Mouse (Mus musculus): Measurements from ENCODE around the gene Vapa.
"Not testable (repeated sequence)": the region's sequence is repeated elsewhere in the genome, so short reads cannot be mapped to it uniquely, and the experiment has no call there.

Gene Vapa

DNA sequence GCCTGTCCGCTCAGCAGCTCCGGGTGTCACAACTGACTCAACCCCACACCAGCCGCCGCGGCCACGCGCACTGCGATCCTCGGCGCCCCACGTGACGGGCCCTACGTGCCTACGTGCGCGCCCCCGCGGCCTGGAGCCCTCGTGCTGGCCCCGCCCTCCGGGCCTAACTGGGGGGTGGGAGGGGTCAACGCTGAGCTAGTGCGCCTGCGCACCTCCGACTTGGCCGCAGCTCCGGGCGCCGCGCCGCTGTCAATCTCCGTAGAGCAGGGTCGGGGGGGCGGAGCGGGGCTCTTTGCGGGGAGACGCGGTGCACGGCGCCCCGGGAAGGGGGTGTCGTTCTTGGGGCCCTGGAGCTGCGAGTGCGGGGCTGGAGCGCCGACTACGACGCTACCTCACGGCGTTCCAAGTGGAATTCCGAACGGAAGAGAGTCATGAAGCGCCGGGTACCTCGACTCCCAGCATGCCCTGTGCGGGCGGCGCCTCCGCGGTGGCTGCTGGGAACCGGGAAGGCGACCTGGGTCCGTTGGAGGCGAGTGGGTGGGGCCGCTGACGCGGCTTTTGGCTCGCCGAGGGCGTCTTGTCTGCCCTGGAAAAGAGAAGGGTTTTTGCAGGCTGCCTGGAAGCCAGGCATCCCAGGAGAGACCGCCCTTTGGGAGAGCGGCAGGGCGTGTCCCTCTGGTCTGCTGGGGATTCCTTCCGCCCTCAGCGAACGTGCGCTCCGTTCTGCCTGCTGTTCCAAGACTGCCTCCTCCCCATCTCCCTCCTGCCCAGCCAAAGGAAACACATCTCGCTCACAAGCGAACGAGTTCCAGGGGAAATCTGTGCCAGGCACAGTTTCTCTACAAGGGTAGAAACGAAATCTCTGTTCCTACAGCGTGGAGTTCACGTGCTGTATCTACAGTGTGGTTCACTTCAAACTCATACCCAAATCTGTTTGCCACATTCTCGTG, at the start of gene Vapa:
Vapa (minus strand) TSS at position 93 of the 950 bp plus-strand sequence.
- in situ Hi-C loops (cut with MboI, MseI) = loop anchor here (10.0 to 25.0 kb wide), 3 partner anchors 461 to 1009 kb away; partner anchors contain the start of genes Ankrd12 (in 1 of the 2), Ddx11 (in 1 of the 2), Man2a1 (in 1 of the 2) and Ndufv2 (in 1 of the 2)

DNA sequence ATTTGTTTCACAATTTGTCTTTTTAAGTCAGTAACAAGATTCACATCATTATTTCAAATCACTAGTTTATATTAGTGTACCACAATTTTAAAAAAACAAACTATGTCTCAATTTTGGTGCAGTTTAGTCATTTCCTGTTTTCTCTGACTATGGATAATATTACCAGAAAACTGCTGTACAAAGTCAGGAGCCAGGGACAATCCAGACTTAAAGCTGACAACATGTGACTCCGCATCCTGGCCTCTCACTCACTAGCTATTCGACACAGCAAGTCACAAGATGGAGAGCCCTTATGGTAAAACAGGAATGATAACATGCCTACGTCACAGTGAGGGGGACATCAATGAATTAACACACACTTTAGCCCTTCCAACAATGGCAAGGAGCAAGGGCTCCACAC, 49.3 kb upstream of the Vapa start:
- in situ Hi-C loops (cut with MboI, MseI) = no loop called here

DNA sequence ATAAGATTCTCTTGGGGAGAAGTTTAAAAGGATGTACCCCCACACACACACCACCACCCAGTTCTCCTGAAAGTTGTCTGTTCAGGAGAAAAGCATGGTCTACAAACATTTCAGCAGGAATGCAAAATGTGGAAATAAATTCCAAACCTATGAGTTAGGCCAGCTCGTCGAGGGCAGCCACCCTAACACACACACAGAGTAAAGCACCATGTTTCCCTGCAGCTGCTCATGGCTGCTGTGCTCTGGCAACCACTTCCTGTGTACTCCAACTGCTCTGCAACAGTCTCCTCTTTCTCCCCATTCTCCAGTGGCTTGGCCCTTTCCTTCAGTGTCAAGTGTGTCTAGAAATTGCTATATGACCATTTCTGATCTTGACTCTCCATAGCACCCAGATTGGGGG, 45.1 kb upstream of the Vapa start:
- in situ Hi-C loops (cut with MboI, MseI) = no loop called here

DNA sequence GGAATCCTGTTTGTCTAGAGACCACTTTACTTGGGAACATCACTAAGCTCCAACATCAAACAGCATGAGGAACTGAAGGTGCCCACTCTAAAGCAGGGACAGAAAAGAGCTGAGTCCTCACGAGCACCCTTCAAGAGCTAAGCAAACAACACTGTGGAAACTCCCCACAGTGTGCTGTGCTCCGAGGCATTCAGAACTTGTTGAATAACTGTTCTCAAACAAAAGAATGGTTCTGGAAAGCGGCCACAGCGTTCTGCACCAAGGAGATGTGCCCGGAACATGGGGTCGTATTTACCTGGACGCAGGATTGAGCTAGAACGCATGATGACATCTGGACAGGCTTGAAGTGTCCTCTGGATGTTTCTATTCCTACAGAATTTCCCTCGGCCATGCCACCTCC, 44.6 kb upstream of the Vapa start:
- in situ Hi-C loops (cut with MboI, MseI) = no loop called here

DNA sequence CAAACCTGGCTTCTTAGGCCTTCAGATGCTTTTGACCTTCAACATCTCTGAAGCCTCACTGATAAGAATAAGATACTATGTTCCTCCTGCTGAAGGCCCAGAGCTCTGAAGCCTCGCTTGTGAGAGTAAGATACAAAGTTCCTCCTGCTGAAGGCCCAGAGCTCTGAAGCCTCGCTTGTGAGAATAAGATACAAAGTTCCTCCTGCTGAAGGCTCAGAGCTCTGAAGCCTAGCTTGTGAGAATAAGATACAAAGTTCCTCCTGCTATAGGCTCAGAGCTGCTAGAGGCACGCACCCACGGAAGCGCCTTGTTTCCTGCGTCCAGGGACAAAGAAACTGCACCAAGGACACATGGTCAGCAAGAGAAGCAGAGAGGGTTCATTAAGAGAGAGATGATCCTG, 43.4 kb upstream of the Vapa start:
- in situ Hi-C loops (cut with MboI, MseI) = no loop called here

DNA sequence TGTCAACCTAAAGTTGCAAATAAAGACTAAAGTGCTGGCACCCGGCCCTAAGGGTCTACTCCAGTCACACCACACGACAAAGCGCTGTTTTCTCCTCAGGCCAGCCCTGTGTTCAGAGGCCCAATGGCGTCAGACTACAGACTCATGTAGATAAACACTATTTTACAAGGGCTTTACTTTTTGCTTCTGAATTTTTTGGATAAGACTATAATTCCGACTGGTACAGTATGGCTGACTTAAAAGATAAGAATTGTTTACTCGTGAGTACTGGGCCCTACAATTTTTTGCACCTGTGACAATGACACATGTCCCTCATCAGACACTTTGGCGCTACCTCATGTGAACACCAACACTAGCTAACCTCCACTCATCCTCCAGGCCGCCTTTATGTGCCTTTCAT, 42.7 kb upstream of the Vapa start:
- in situ Hi-C loops (cut with MboI, MseI) = no loop called here

DNA sequence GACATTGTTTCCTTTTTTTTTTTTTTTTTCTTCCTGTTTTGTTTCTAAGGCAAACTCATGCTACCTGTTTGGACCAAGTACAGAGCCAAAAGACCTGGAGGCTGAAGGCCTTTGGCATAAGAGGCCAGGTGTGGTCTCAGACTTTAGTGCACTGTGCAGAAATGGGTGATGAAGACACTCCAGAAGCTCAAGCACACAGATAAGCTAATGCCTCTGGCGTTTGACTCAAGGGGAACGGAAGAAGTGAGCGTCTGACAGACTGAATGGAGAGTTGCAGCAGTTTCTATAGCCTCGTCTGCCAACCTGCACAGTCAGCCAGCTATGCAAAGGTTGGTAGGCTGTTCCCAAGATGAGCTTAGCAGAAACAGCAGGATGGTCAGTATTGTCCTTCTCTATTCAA, 42.3 kb upstream of the Vapa start:
- in situ Hi-C loops (cut with MboI, MseI) = no loop called here

DNA sequence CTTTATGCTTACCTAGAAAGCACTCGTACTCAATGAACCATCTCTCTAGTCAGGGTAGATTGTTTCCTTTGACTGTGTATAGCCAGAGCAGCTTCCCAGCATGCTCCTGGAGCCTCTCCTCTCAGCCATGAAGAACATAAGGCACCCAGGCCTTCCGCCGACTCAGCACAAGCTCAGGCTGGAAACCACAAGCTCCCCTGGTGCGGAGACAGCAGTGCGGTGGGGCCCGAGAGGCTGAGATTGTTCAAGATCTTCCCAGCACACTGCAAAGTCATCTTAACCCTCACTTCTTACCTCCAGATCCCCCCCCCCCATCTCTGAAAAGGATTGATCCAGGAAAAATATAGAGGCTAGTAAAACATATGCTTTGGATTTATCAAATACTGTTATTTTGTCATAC, 37.2 kb upstream of the Vapa start:
- in situ Hi-C loops (cut with MboI, MseI) = no loop called here

DNA sequence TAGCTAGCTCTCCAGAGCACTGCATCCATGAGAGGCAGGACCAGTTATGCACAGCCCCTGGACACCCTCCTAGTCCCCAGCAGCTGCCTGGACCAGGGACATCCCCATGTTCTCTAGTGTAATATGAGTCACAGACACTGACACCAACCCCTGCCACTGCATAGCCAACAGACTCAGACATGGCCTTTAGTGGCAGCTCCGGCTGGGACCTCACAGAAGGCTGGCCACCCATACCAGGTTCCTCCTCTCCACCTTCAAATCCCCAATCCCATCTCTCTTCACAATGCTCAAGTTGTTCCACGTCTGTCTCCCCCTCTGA, 35.8 kb upstream of the Vapa start:
- in situ Hi-C loops (cut with MboI, MseI) = no loop called here

DNA sequence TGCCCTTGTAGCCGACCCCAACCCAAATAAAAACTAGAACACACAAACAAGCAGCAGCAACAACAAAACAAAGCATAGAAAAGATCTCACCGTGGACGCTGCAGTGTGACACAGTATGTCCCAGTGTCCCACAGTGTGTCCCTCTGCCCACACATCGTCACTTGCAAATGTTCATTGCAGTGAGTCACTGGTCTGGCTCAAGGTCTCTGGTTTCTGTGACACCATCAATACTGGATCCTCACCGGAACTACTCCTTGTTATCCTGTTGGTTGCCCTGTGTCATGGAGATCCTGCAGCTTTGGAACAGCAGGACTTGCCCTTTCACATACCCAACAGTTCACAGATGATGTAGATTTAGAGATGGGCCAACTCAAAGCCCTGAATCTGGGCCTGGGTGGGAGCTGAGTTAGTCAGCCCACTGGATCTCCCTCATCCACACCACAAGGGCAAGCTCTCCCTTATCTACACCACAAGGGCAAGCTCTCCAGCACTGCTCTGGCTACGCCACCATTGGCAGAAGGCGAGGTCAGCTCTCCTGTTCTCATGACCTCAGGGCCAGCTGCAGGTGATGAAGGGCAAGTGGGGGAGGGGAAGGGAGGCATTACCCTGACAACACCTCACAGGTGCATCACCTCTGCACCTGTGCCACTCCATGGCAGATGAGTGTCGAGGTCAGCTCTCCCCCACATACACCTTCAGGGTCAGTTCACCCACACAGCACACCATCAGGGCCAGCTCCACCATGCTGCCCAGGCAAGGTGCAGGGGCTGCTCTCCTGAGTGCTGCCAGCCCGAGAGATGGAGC, 35.2 kb upstream of the Vapa start:
- in situ Hi-C loops (cut with MboI, MseI) = no loop called here

DNA sequence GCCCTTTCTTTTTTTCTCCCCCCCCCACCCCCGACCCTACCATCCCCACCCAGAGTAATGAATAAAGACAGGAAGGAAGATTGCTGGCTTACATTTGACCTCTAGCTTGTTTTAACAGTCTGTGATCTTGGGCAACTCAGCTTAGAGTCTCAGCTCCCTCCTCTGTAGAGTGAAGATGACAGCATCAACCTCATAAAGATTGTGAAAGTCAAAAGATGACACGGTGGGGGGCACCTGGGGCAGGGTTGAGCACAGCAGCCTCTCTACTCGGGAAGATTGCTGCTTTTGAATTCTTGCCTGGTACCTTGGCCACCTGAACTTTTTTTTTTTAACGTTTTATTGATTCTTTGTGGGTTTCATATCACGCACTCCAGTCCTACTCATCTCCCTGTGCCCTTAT, 34.6 kb upstream of the Vapa start:
- in situ Hi-C loops (cut with MboI, MseI) = no loop called here

DNA sequence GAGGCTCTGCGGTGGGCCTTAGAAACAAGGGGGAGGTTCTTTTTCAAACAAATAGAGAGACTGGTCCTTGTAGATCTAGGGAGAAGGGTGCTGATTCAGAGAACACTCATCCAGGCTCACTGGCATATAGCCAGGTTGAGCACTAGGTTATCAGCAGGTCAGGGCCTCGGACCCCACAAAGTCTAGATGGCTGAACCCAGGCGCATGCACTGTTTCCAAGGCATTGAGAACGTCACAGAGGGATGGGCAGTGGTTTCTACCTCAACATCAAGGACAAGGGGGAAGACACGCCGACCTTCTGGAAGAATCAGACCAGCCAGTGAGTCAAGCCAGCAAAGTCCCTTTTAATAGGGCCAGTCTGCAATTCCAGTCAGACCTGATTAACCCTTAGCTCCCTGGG, 33.9 kb upstream of the Vapa start:
- in situ Hi-C loops (cut with MboI, MseI) = no loop called here

DNA sequence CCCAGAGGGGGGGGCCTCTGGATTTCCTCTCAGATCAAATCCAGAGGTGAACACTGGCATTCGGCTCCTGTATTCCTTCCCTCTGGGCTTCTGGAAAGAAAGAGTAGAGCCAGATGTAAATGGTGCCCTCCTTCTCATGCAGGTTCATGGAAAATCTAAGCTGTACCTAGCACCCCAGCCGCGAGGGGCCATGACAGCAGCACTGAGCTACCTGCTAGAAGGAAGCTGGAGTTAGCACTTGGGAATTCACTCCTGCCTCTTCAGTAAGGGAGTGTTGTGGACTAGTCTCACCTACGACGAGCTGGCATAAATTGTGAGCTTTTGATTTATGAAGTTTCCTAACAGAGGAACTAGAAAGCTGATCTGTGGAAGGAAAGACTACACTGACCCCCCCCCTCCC, 30.2 kb upstream of the Vapa start:
- in situ Hi-C loops (cut with MboI, MseI) = no loop called here

DNA sequence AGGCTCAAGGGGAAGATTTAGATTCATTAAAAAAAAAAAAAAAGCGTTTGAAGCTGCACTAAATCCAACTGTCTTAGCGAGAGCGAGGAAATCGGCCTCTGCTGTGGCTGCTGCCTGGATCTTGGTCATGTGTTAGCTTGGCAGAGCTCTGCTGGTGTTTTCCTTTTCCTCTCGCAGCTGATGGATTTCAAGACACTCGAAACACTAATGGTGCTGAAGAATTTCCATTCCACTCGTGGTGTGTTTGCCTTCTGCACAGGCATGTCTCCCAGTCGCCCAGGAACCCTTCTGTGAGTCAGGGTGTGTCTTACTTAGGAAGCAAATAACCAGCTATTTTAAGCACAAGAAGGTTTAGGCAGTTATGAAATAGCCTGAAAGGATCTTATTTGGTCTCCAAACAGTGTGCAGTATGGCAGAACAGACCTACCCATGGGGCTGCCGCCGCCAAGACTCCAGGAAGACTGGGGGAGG, 29.7 kb upstream of the Vapa start:
- in situ Hi-C loops (cut with MboI, MseI) = no loop called here

DNA sequence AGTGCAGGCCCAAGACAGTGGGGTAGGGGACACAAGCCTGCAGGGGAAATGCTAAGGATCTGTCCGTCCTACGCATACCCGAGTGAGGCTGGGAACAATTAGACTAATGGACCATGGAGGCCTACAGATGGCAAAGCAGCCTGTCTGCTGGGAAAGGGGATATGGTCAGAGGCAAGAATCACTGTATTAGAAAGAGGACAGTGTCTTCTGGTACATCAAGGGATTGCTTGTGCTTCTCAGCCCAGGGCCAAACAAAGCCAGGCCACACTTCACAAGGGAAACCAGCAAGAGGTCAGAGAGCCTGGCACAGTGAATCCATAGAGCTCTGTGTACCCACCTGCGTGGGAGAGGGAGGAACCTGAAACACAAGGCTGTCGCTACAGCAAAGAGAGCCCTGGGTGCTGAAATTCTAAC, 29.2 kb upstream of the Vapa start:
- in situ Hi-C loops (cut with MboI, MseI) = no loop called here

DNA sequence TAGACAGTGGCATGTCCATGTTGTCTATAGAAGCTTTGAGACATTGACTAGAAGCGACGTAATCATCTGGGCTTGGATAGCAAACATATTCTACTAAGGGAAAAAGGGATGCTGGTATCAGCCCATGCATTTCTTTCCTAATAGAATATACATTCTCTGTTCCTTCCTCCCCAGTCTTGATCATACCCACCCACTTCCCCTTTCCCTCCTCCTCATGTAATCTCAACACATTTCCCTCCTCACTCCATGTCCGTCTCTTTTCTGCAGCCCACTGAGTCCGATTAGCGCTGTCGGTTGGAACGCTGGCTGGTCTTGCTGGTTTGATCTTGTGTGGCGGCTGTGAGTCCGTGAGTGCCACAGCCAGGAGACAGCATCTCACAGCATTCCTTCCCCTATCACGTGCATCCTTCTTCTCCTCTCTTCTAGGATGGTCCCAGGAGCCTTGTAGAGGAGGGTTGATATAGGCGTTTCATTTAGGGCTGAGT, 28.4 kb upstream of the Vapa start, which contains the start of gene Txndc2:
Txndc2 (minus strand) TSS at position 435 of the 485 bp plus-strand sequence.
- in situ Hi-C loops (cut with MboI, MseI) = no loop called here

DNA sequence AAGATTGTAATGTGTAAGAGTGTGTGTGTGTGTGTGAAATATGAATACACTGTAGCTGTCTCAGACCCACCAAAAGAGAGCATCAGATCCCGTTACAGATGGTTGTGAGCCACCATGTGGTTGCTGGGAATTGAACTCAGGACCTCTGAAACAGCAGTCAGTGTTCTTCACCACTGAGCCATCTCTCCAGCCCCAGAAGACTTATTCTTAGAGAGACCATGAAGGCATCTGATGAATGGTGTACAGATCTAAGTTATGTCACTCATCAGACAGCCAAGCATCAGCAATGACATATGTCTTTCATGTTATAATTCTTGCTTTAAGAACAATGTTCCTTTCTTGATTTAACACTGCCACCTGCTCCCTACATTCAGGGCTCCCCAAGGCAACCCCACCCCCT, 25.8 kb upstream of the Vapa start:
- in situ Hi-C loops (cut with MboI, MseI) = no loop called here

DNA sequence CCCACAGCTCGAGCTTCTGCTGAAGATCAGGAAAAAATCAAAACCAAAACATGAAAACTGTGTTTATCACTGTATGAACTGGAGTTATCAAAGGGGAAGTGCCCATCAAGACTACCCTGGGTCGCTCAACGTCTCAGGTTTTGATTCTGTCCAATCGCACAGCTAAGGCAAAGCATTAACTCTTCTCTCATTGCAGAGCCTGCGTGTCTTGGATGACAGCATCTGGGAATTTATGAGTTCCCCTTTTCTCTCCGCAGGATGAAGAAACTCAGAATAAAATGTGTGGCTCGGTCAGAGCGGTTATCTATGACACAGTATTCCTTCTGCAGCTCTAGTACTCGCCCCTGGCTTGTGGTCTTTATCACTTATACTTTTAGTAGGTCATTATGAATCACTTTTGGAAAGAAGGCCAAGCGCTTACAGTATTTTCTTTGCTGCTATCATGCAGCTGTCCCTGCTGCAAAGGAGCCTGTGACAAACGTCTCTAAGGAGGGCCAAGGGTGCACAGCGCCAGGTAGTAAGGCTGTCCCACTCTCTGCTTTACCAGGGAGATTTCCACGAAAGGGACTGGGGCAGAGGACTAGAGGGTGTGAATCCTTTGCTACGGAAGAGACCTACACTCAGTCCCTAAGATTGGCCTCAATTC, 22.5 kb upstream of the Vapa start:
- in situ Hi-C loops (cut with MboI, MseI) = no loop called here

DNA sequence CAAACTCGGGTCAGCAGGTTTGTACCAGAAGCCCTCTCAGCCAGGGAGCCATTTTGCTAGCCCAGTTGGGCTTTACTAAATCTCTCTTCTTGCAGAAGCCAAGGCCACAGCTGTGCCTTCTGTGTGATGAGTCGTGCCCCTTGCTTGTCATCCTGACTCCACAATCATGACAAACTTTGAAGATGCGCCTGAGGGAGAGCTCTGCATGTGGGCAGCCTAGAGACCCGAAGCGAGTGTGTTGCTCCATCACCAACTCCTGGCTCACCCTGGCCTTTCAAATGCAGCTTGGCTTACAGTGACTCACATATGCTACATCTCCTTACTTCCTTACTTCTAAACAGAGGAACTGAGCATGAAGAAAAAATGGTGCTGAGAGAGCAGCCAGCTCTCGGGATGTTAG, 16.6 kb upstream of the Vapa start:
- in situ Hi-C loops (cut with MboI, MseI) = no loop called here

DNA sequence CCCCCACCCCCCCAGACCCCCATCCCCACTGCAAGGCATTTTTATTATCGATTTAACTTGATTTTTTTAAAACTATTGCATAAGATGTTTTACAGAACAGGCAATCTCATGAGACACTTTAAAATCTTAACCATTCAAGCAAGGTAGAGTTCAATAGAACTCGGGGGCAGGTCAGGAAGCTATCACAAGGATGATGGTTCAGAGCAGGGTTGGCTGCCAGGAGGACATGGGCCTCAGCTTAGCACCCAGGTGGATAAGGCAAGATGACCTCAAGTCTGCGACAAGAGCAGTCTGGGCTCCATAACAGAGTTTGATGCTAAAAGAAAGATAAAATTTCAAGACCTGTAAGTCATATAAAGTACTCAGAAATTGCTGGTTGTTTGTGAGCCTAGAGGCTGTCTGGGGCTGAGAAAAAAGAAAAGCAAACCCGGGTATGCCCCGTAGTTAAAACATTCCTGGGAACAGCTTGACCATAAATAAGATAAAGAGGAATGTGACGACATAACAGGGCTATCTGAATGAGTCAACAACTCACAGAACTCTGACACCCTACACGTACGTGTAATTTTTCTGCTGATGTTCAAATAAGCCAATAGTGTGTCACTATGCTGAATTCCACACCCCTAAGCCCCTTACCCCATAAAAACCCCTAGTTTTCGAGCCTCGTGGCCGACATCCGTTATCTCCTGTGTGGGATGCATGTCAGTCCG, 15.6 kb upstream of the Vapa start:
- in situ Hi-C loops (cut with MboI, MseI) = not testable (repeated sequence)

DNA sequence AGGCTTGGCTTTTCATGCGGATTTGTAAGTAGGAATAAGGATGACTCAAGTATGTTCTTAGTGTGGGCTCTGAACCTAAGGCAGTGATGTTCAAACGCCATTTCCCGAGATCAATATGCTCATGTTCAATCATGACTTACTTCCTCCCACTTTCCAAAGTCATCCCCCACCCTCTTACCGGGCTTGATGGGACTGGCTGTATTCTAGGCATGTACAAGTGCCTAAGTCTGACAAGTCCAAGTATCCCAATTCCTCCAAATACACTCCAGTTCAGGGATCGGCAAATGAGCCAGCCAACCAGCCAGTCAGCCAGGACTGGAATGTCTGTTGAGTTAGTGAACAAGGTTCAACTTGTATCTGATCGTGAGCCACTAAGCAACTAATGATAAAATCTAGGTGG, 12.9 kb upstream of the Vapa start:
- in situ Hi-C loops (cut with MboI, MseI) = no loop called here
